Mouse (Mus musculus): ENCODE results near the gene Nxph4. TPM values are rescaled to one million over a fixed set of nuclear protein-coding genes. Genes with fewer than 3 reads are reported as not detected.

Gene Nxph4
- total RNA-seq (2023) = not detected

GRCm38 (mm10) chr10:127534036-127534928 is at the start of gene Nxph4:
Gene Nxph4, minus strand, starts transcription at chr10:127534559.

GRCm38 (mm10) chr10:127522088-127522581 is 12.2 kb downstream of the Nxph4 start, which contains the start of gene Shmt2:
Gene Shmt2, minus strand, starts transcription at chr10:127522444.

GRCm38 (mm10) chr10:127514764-127515163 is 19.6 kb downstream of the Nxph4 start, which contains the start of gene Ndufa4l2:
Gene Ndufa4l2, plus strand, starts transcription at chr10:127514967.

GRCm38 (mm10) chr10:127500894-127501893 is 33.2 kb downstream of the Nxph4 start, which contains the start of gene Stac3:
Gene Stac3, plus strand, starts transcription at chr10:127501686.

Other genes starting within 250 kb of the Nxph4 start
- gene Mbd6, start 245.5 kb downstream of the Nxph4 start, total RNA-seq (2023) = 100 to 1,000 TPM; 141 to 142 TPM
- gene Mars, start 222.8 kb downstream of the Nxph4 start, total RNA-seq (2023) = 10 to 100 TPM; 35.8 to 38.0 TPM
- 100 to 1,000 TPM; 264 to 270 TPM for gene Arhgap9, start 212.6 kb downstream of the Nxph4 start, total RNA-seq (2023)
- not detected for gene Gli1, start 192.6 kb downstream of the Nxph4 start, total RNA-seq (2023)
- not detected for gene Inhbe, start 180.1 kb downstream of the Nxph4 start, total RNA-seq (2023)
- not detected for gene Inhbc, start 164.1 kb downstream of the Nxph4 start, total RNA-seq (2023)
- 100 to 1,000 TPM in 1 of 2 experiments, 10 to 100 TPM in 1; 88.4 to 109 TPM for gene R3hdm2, start 154.2 kb downstream of the Nxph4 start, total RNA-seq (2023)
- gene Stac3, start 32.9 kb downstream of the Nxph4 start, total RNA-seq (2023) = 1 to 10 TPM; 1.7 to 4.4 TPM
- not detected for gene Ndufa4l2, start 19.6 kb downstream of the Nxph4 start, total RNA-seq (2023)
- 10 to 100 TPM; 26.5 to 28.3 TPM for gene Shmt2, start 12.1 kb downstream of the Nxph4 start, total RNA-seq (2023)
- 100 to 1,000 TPM in 1 of 2 experiments, 10 to 100 TPM in 1; 82.2 to 126 TPM for gene Lrp1, start 86.6 kb upstream of the Nxph4 start, total RNA-seq (2023)
- gene Stat6, start 108.4 kb upstream of the Nxph4 start, total RNA-seq (2023) = 100 to 1,000 TPM; 214 to 227 TPM
- gene Nemp1, start 132.3 kb upstream of the Nxph4 start, total RNA-seq (2023) = 10 to 100 TPM in 1 of 2 experiments, 1 to 10 TPM in 1; 8.5 to 10.1 TPM
- 1 to 10 TPM in 1 of 2 experiments, under 1 TPM in 1; 0.58 to 2.0 TPM for gene Nab2, start 134.0 kb upstream of the Nxph4 start, total RNA-seq (2023)
- gene Myo1a, start 170.6 kb upstream of the Nxph4 start, total RNA-seq (2023) = under 1 TPM; 0.27 to 0.42 TPM
- gene Tac2, start 189.9 kb upstream of the Nxph4 start, total RNA-seq (2023) = 1 to 10 TPM in 1 of 2 experiments, under 1 TPM in 1; 0.60 to 1.5 TPM
- gene Zbtb39, start 205.0 kb upstream of the Nxph4 start, total RNA-seq (2023) = 10 to 100 TPM; 17.7 to 17.8 TPM
- under 1 TPM; 0.15 to 0.22 TPM for gene Gpr182, start 217.2 kb upstream of the Nxph4 start, total RNA-seq (2023)
- under 1 TPM; 0.20 to 0.75 TPM for gene Rdh1, start 225.2 kb upstream of the Nxph4 start, total RNA-seq (2023)
- gene Rdh16f1, start 225.2 kb upstream of the Nxph4 start, total RNA-seq (2023) = not detected
- under 1 TPM; 0.42 to 0.44 TPM for gene Rdh9, start 241.8 kb upstream of the Nxph4 start, total RNA-seq (2023)

Data from neutrophil, adult 59 days (primary cell).